Comparison of ENCODE assay signal across 8 mouse cellular contexts in genomic region chr6:135065236-135065957, GRCm38 (mm10). TPM values are rescaled to one million over a fixed set of nuclear protein-coding genes. Genes with fewer than 3 reads are reported as not detected.
DNase-seq lines count a peak whose midpoint lies in the region; ATAC-seq and TF ChIP-seq lines count a peak whose summit lies in the region.

TSS of gene Gprc5a (plus strand) at chr6:135065651.

- H3K4me3 ChIP-seq in cerebellum, adult 2 months (replicated peaks; ENCODE audit: insufficient read depth, low read depth, low read length) = peak within 1 kb of the TSS; percentile 39
- peak within 1 kb of the TSS; percentile 41 for H3K4me3 ChIP-seq in forebrain, embryonic 13.5 days
- H3K4me3 ChIP-seq in hindbrain, embryonic 12.5 days = peak within 1 kb of the TSS; percentile 43
- peak within 1 kb of the TSS; percentile 40 for H3K4me3 ChIP-seq in midbrain, postnatal 0 days (ENCODE audit: low read depth, low read length)

- H3K27ac ChIP-seq in cerebellum, adult 2 months (ENCODE audit: insufficient read depth, low read length) = no peak within 1 kb of the TSS
- no peak within 1 kb of the TSS for H3K27ac ChIP-seq in forebrain, embryonic 13.5 days
- H3K27ac ChIP-seq in hindbrain, embryonic 12.5 days = no peak within 1 kb of the TSS
- H3K27ac ChIP-seq in midbrain, postnatal 0 days (ENCODE audit: low read depth, low read length) = no peak within 1 kb of the TSS; the same call in 1 of the 2 replicates

- 2% methylated on average over 44 of the region's 44 CpGs for WGBS in cerebellum, adult 2 months
- under 1% methylated on average over 44 of the region's 44 CpGs for WGBS in forebrain, embryonic 13.5 days
- under 1% methylated on average over 44 of the region's 44 CpGs for WGBS in hindbrain, embryonic 12.5 days
- WGBS in midbrain, postnatal 0 days = 2% methylated on average over 44 of the region's 44 CpGs

- TF ChIP-seq POLR2A in cerebellum, adult 2 months (IDR thresholded peaks at IDR 0.05; ENCODE audit: borderline replicate concordance, insufficient read depth, low read length) = no peak

- H3K4me1 ChIP-seq in cerebellum, adult 2 months (ENCODE audit: control insufficient read depth, insufficient read depth, low read length) = no peaks in the 10 kb centered on the region
- peaks cover 10% of the 10 kb centered on the region; the same call in 1 of the 2 replicates for H3K4me1 ChIP-seq in forebrain, embryonic 13.5 days
- peaks cover 21% of the 10 kb centered on the region for H3K4me1 ChIP-seq in hindbrain, embryonic 12.5 days
- H3K4me1 ChIP-seq in midbrain, postnatal 0 days (ENCODE audit: insufficient read depth, low read length) = peaks cover 3% of the 10 kb centered on the region; the same call in 1 of the 2 replicates

- no peaks in the 10 kb centered on the region for H3K27me3 ChIP-seq in cerebellum, adult 2 months (ENCODE audit: control insufficient read depth, insufficient read depth, low read length)
- peaks cover 24% of the 10 kb centered on the region for H3K27me3 ChIP-seq in forebrain, embryonic 13.5 days
- peaks cover 31% of the 10 kb centered on the region for H3K27me3 ChIP-seq in hindbrain, embryonic 12.5 days
- H3K27me3 ChIP-seq in midbrain, postnatal 0 days (ENCODE audit: insufficient read depth, low read length) = peaks cover 11% of the 10 kb centered on the region

- H3K36me3 ChIP-seq in forebrain, embryonic 13.5 days (ENCODE audit: poor library complexity, severe bottlenecking) = no peaks in the 10 kb centered on the region
- H3K36me3 ChIP-seq in hindbrain, embryonic 12.5 days = no peaks in the 10 kb centered on the region
- no peaks in the 10 kb centered on the region for H3K36me3 ChIP-seq in midbrain, postnatal 0 days (ENCODE audit: insufficient read depth, low read length)

- no peak for TF ChIP-seq CTCF in cerebellum, adult 2 months (IDR thresholded peaks at IDR 0.05; ENCODE audit: borderline replicate concordance, insufficient read depth, low read depth, low read length)
- TF ChIP-seq CTCF in midbrain, postnatal 0 days (IDR thresholded peaks at IDR 0.05) = no peak

- H3K9me3 ChIP-seq in forebrain, embryonic 13.5 days (replicated peaks) = no peaks in the 10 kb centered on the region
- H3K9me3 ChIP-seq in hindbrain, embryonic 12.5 days (replicated peaks) = no peaks in the 10 kb centered on the region
- no peaks in the 10 kb centered on the region for H3K9me3 ChIP-seq in midbrain, postnatal 0 days (ENCODE audit: low read length)

- H3K9ac ChIP-seq in forebrain, embryonic 13.5 days = peak within 1 kb of the TSS; percentile 43
- peak within 1 kb of the TSS; percentile 62 for H3K9ac ChIP-seq in hindbrain, embryonic 12.5 days
- H3K9ac ChIP-seq in midbrain, postnatal 0 days (replicated peaks; ENCODE audit: low read length, poor library complexity, severe bottlenecking) = 0 out of 2 replicates have a peak within 1 kb of the TSS, but pooled peaks have one; percentile 39

- peak within 1 kb of the TSS; percentile 68 for H3K4me2 ChIP-seq in forebrain, embryonic 13.5 days
- H3K4me2 ChIP-seq in hindbrain, embryonic 12.5 days (replicated peaks) = peak within 1 kb of the TSS; percentile 89
- peak within 1 kb of the TSS; percentile 79 for H3K4me2 ChIP-seq in midbrain, postnatal 0 days (ENCODE audit: low read depth, low read length, poor library complexity, severe bottlenecking)

- peak; percentile 75 for ATAC-seq in forebrain, embryonic 13.5 days
- ATAC-seq in hindbrain, embryonic 12.5 days (ENCODE audit: low FRiP score) = peak; percentile 61; the same call in 1 of the 2 replicates
- no peak for ATAC-seq in midbrain, postnatal 0 days (ENCODE audit: low FRiP score)

- DNase-seq in cerebellum, adult 2 months = peak; percentile 6 to 12
- no peak for DNase-seq in cerebellum, adult 9-10 months
- DNase-seq in adrenal gland, postnatal 25 days = peak; percentile 42
- peak; percentile 77 for DNase-seq in liver
- DNase-seq in midbrain, postnatal 0 days (ENCODE audit: low spot score) = peak; percentile 17
- DNase-seq in thymus, postnatal 25 days = peak; percentile 21

RNA-seq across cellular contexts. Expression of gene Gprc5a, which starts in this region (rescaled TPM):
- 0.05 and 0.06 TPM in 2 replicates for polyA plus RNA-seq in cerebellum, adult 2 months (2012; rRNA removed)
- 0.33 and 0.71 TPM in 2 replicates for total RNA-seq in adrenal gland, postnatal 25 days (2021)
- 0.45 and 0.53 TPM in 2 replicates for polyA plus RNA-seq in forebrain, embryonic 13.5 days (2015; fragmentation: Nextera tagmentation; extraction: Ambion mirVana)
- 1.6 and 1.7 TPM in 2 replicates for polyA plus RNA-seq in hindbrain, embryonic 12.5 days (2016; fragmentation: Nextera tagmentation; extraction: Ambion mirVana)
- not detected in 2 replicates for total RNA-seq in midbrain, postnatal 0 days (2014; rRNA removed)
- polyA plus RNA-seq in midbrain, postnatal 0 days (2015; fragmentation: Nextera tagmentation; extraction: Ambion mirVana) = 0.21 and 0.49 TPM in 2 replicates

Comparison
In these comparisons a context has a peak if more than half of its experiments do, and no peak if none do; other contexts are left out.
1. Peak in DNase-seq and H3K4me3 ChIP-seq in cerebellum, adult 2 months; RNA of the gene not detected or under 1 TPM.
2. Peak in DNase-seq in adrenal gland, postnatal 25 days; RNA of the gene not detected or under 1 TPM.
3. Peak in ATAC-seq, H3K4me3 ChIP-seq, H3K9ac ChIP-seq and H3K4me2 ChIP-seq in forebrain, embryonic 13.5 days; RNA of the gene not detected or under 1 TPM.
4. Peak in DNase-seq, H3K4me3 ChIP-seq, H3K9ac ChIP-seq and H3K4me2 ChIP-seq in midbrain, postnatal 0 days; RNA of the gene not detected or under 1 TPM.